Mouse (Mus musculus) left cerebral cortex, postnatal 10 days (tissue): Measurements from ENCODE around the gene Tmem131. TPM values are rescaled to one million over a fixed set of nuclear protein-coding genes. Genes with fewer than 3 reads are reported as not detected.
A peak's percentile ranks its signal among the peaks of the same experiment; 100 is the strongest.

Experiments used
- DNase-seq, 2 experiments: peaks; one replicate each; pipeline ENCODE4 v3.0.0; 2021 to 2022; ENCODE audit warnings: low spot score in 2 of 2, mixed read lengths in 1 of 2; ENCODE audit errors: extremely low spot score in 1 of 2
- intact Hi-C: fragments of 180-260 bp; cut with DNase I; formaldehyde crosslinking; loops from one replicate; pipeline ENCODE4 v1.15.1; 2025
- total RNA-seq, 2 experiments: library from RNA; stranded (reverse); gene quantifications; 2 replicates each; pipeline ENCODE4 v1.2.3; 2021

The Tmem131 gene
- 10 to 100 TPM; 61.2 to 63.6 TPM for total RNA-seq

DNA sequence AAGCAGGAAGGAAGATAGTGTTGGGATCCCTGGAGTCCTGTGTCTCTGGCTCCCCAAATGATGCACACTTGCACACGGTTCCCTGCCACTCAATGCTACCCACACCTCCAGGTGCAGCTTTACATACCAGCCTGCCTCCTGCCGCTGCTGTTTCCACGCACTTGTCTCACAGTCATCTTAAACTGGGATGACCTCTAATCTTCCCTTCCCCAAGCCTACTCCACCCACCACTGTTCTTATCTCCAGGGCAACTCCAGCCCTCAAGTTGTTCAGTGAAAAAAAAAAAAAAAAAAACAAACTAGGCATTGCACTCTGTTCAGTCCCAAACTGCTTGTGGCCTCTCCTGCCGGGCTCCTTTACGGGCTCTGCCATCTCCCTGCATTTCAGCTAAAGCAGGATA lies at the start of gene Tmem131:
Tmem131 (minus strand) TSS at position 14 of the 400 bp plus-strand sequence.
- no peak for DNase-seq
- intact Hi-C loops = no loop called here

DNA sequence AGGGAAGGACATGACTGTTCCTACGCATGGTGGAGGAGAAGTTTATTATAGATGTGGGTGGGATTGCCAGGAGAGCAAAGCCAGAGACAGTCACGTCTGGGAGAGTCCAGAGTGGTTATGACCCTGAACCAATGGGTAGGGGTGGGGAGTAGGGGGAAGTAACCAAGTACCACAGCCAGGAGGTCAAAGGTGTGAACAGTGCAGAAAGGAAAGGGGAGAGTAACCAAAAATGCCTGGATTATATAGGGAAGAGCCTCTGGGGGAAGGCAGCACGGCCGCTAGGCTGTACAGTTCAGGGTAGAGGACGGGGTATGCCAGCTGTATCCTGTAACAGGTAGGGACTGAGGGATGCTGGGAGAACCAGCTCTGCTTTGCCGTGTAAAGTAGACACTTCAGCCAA lies 45.1 kb upstream of the Tmem131 start:
- intact Hi-C loops = no loop called here
- DNase-seq = no peak

- intact Hi-C loops = no loop called here
- DNase-seq = no peak
These were observed 44.7 kb upstream of the Tmem131 start for GRCm38 (mm10) chr1:36988161-36988560.

DNA sequence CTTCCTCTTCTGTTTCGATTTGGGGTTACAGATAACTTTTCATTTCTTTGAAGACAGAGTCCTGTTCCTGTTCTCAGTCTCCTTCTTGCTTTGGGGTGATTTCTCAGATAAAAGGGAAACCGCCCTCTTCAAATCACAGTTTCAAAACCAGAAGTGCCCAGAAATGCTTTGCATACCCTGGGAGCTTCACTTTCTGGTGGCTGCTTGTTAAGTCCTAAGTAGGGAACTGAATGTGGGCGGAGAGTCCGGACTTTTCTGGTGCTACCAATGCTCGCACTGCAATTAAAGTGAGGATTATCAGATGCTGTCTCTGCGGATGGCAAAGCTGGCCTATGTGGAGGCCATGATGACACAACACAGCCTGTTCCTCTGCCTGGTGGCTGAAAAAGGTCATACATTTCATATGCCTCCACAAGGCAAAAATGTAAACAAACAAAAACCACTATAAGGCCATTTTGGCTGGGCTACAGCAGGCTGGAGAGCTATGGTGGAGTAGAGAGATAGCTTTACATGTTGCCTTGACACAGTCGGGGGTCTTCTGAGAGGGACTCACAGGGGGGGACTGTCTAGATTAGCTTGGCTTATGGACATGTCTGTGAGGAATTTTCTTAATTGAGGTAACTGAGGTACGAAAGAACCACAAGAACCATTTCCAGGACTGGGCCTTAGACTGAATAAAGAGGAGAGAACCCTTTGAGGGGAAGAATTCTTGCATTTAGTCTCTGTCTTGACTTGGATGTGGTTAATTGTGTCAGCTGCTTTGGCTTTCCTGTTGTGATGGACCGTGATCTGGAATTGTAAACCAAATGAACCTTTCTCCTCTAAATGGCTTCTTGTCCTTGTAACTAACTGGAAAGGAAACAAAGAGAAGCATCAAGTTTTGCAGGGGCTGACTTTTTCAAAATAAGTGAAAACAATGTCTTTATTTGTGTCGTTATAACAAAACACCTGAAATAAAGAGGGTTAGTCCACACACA lies 44.0 kb upstream of the Tmem131 start:
- no peak for DNase-seq
- intact Hi-C loops = no loop called here

DNA sequence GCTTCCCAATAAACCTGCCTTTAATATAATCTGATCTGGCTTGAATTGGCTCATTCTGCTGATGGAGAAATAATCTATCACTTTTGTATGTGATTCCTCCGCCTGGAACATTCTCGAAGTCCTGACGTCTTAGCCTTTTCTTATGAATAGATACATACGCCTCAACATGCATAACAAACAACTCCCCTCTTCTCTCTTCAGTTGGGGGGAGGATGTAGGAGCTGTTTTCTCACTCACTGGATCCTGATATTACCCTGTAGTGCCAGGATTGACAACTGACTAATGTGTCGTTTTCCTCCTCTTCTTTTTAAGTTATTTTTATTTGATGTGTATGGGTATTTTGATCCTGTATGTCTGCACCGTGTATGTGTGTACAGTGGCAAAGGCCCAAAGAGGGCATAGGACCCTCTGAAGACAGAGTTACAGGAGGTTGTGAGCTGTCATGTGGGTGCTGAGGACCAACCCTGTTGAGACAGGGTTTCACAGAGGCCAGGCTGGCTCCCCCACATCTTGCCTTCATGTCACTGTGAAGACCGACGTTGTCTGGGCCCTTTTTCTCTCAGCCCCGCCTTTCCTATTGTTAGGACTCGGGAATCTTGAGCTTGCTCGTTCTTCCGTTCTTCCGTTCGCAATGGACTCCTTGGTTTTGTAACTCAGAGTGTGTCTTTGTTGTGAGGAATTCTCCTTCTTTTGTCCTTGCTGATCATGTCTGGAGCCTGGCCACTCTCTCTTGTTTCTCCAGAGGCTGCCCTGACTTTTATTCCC lies 43.1 kb upstream of the Tmem131 start:
- intact Hi-C loops = no loop called here
- no peak for DNase-seq

- DNase-seq = no peak
- intact Hi-C loops = no loop called here
These were observed 42.4 kb upstream of the Tmem131 start for GRCm38 (mm10) chr1:36985896-36986295.

- intact Hi-C loops = no loop called here
These were observed 40.9 kb upstream of the Tmem131 start for GRCm38 (mm10) chr1:36984406-36984805.

GRCm38 (mm10) chr1:36983754-36984153 lies 40.3 kb upstream of the Tmem131 start:
- intact Hi-C loops = no loop called here
- no peak for DNase-seq

More at GRCm38 (mm10) chr1:36984406-36984805, 40.9 kb upstream of the Tmem131 start:
- no peak for DNase-seq

- no peak for DNase-seq
- intact Hi-C loops = no loop called here
These were observed 38.9 kb upstream of the Tmem131 start for GRCm38 (mm10) chr1:36982191-36982961.

DNA sequence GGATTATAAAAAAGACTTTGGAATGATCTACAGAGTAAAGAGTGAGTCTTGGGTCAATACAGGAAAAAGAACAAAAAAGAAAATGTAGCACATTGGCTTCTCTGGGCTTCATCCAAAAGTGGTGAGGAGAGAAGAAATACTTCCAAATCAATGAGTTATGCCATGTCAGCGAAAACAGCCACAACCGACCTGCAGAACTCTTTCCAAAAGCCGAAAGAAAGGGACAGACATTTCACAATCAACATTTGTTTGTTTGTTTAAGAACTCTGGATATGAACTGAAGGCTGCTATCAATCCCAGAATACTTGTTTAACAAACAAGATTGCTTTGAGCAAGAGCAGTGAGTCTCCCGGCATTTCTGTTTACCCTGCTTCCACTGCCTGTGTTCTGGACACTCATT lies 33.3 kb upstream of the Tmem131 start:
- intact Hi-C loops = no loop called here

GRCm38 (mm10) chr1:36970918-36971617 lies 27.6 kb upstream of the Tmem131 start:
- no peak for DNase-seq
- intact Hi-C loops = no loop called here

More for the DNA sequence above, 33.3 kb upstream of the Tmem131 start:
- DNase-seq = no peak

GRCm38 (mm10) chr1:36965831-36966230 lies 22.4 kb upstream of the Tmem131 start:
- no peak for DNase-seq
- intact Hi-C loops = no loop called here

- intact Hi-C loops = no loop called here
- DNase-seq = no peak
These were observed 19.1 kb upstream of the Tmem131 start for GRCm38 (mm10) chr1:36962379-36963176.

DNA sequence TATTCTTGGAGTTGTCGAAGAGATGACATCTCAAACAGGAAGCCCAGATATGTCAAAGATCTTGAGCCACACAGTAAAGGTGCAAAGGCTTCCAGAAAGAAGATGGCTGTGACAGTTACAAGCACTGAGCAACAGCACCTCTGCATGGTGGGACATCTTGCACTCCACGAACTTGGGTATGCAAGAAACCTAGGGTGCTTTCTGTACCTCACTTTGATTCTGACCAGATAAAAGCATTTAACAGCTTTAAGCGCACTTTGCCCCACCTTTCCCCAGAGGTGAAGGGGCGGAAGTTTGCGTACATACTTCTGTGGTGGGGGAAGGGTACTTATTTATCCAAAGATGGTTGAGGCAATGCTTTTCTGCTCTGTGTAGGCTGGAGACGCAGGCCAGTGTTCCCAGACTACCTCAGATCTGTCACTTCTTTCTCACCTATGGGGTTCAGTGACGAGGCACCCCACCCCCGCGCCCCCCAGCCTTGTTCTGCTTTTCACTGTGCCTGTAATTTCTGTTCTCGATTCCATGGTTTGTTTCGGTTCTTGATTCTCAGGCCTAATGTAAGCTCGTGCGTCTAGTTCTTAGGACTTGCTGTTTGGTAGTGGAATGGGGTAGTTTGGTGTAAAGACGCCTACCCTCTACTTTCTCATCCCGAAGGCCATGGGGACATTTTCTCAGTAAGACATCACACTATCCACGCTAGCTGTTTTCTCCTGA lies 17.2 kb upstream of the Tmem131 start:
- no peak for DNase-seq
- intact Hi-C loops = no loop called here

- intact Hi-C loops = no loop called here
- peak in 1 of 2 experiments; percentile 43 for DNase-seq
These were observed 6.2 kb upstream of the Tmem131 start for GRCm38 (mm10) chr1:36949591-36950184.

- intact Hi-C loops = no loop called here
- DNase-seq = no peak
These were observed 4.0 kb upstream of the Tmem131 start for GRCm38 (mm10) chr1:36947448-36947847.

GRCm38 (mm10) chr1:36940381-36940762 lies 3.1 kb downstream of the Tmem131 start:
- intact Hi-C loops = no loop called here
- no peak for DNase-seq
